Mouse (Mus musculus) kidney, embryonic 14.5 days (tissue): ENCODE data around the gene Pparg. TPM values are rescaled to one million over a fixed set of nuclear protein-coding genes. Genes with fewer than 3 reads are reported as not detected.

Experiments
- ATAC-seq: fragments of 200-750 bp; cut with Nextera tagmentation; 2 replicates; pipeline ENCODE4 v1.8.0; 2017; ENCODE audit warnings: moderate number of reproducible peaks, mild to moderate bottlenecking, moderate TSS enrichment, moderate library complexity; ENCODE audit not compliant: low FRiP score, low TSS enrichment
- H3K27ac ChIP-seq: fragments of 300-500 bp; sonication (generic); 2 replicates; pipeline ENCODE4 v1.5.1; 2014; ENCODE audit warnings: low read depth, mild to moderate bottlenecking, low read length, moderate library complexity, mixed read lengths
- H3K27me3 ChIP-seq: fragments of 300-500 bp; sonication (generic); 2 replicates; pipeline ENCODE4 v1.6.1; 2014; ENCODE audit warnings: mild to moderate bottlenecking, low read length; ENCODE audit not compliant: control insufficient read depth, insufficient read depth
- H3K36me3 ChIP-seq: fragments of 300-500 bp; sonication (generic); 2 replicates; pipeline ENCODE4 v1.6.1; 2014; ENCODE audit warnings: low read length, mixed read lengths; ENCODE audit not compliant: control insufficient read depth, insufficient read depth
- H3K4me1 ChIP-seq: fragments of 300-500 bp; sonication (generic); 2 replicates; pipeline ENCODE4 v1.6.1; 2014; ENCODE audit warnings: low read length, mixed read lengths; ENCODE audit not compliant: control insufficient read depth, insufficient read depth
- H3K4me2 ChIP-seq: fragments of 300-500 bp; sonication (generic); replicated peaks from 2 replicates; pipeline ENCODE4 v1.6.1; 2014; ENCODE audit warnings: low read depth, mild to moderate bottlenecking, low read length
- H3K4me3 ChIP-seq: fragments of 300-500 bp; sonication (generic); 2 replicates; pipeline ENCODE4 v1.5.1; 2014; ENCODE audit warnings: mild to moderate bottlenecking, low read length
- H3K9ac ChIP-seq: fragments of 300-500 bp; sonication (generic); 2 replicates; pipeline ENCODE4 v1.6.1; 2014; ENCODE audit warnings: low read depth, mild to moderate bottlenecking, low read length, moderate library complexity
- H3K9me3 ChIP-seq: fragments of 300-500 bp; sonication (generic); 2 replicates; pipeline ENCODE4 v1.6.1; 2016; ENCODE audit warnings: low read length; ENCODE audit not compliant: control insufficient read depth
- WGBS: fragments of 180-500 bp; shearing (Covaris S2); extraction: QIAGEN DNeasy Blood & Tissue Kit; methylation state at CpG from one replicate; pipeline ENCODE4 v1.1.7; 2014; 5-methylcytosine and 5-hydroxymethylcytosine counted together
- polyA plus RNA-seq: library from polyadenylated mRNA; unstranded; fragments of >200 nt; fragmentation: Nextera tagmentation; extraction: Ambion mirVana; gene quantifications from 2 replicates; pipeline ENCODE4 v1.2.1, GENCODE M21; 2014

Pparg gene
- polyA plus RNA-seq, 1 experiment from 2014 or later = 4.6 TPM

- H3K4me3 ChIP-seq = no peak overlapping the region
- no peak overlapping the region for H3K4me2 ChIP-seq
- WGBS = 47% methylated on average over 3 of the region's 3 CpGs
- no peaks in the 10 kb centered on the region for H3K9me3 ChIP-seq
- 0 out of 2 replicates have a peak, but pooled peaks cover 3% of the 10 kb centered on the region for H3K4me1 ChIP-seq
- H3K36me3 ChIP-seq = no peaks in the 10 kb centered on the region
- H3K27me3 ChIP-seq = no peaks in the 10 kb centered on the region
- no peak for ATAC-seq
- H3K27ac ChIP-seq = no peak overlapping the region
- H3K9ac ChIP-seq = no peak overlapping the region
Measured at GRCm38 (mm10) chr6:115501131-115501530, 140.4 kb downstream of the Pparg start.

- no peak overlapping the region for H3K27ac ChIP-seq
- H3K9me3 ChIP-seq = no peaks in the 10 kb centered on the region
- 90% methylated on average over 4 of the region's 4 CpGs for WGBS
- H3K4me1 ChIP-seq = 0 out of 2 replicates have a peak, but pooled peaks cover 3% of the 10 kb centered on the region
- no peak overlapping the region for H3K9ac ChIP-seq
- no peaks in the 10 kb centered on the region for H3K27me3 ChIP-seq
- H3K4me3 ChIP-seq = no peak overlapping the region
- no peak for ATAC-seq
- H3K4me2 ChIP-seq = no peak overlapping the region
- H3K36me3 ChIP-seq = no peaks in the 10 kb centered on the region
Measured at GRCm38 (mm10) chr6:115503038-115503437, 142.3 kb downstream of the Pparg start.

- no peaks in the 10 kb centered on the region for H3K27me3 ChIP-seq
- 71% methylated on average over 10 of the region's 10 CpGs for WGBS
- no peak overlapping the region for H3K4me3 ChIP-seq
- H3K27ac ChIP-seq = peak overlapping the region; percentile 30; the same call in 1 of the 2 replicates
- no peaks in the 10 kb centered on the region for H3K36me3 ChIP-seq
- peak; percentile 41 for ATAC-seq
- H3K9me3 ChIP-seq = 0 out of 2 replicates have a peak, but pooled peaks cover under 1% of the 10 kb centered on the region
- H3K4me2 ChIP-seq = no peak overlapping the region
- H3K4me1 ChIP-seq = 0 out of 2 replicates have a peak, but pooled peaks cover 3% of the 10 kb centered on the region
- H3K9ac ChIP-seq = no peak overlapping the region
Measured at GRCm38 (mm10) chr6:115503549-115504159, 142.9 kb downstream of the Pparg start.

GRCm38 (mm10) chr6:115504160-115504558, 143.4 kb downstream of the Pparg start:
- Histone ChIP-seq H3K27ac (peak overlapping the region; percentile 30; the same call in 1 of the 2 replicates), H3K4me1 (0 out of 2 replicates have a peak, but pooled peaks cover 3% of the 10 kb centered on the region), H3K9ac (no peak overlapping the region), H3K9me3 (0 out of 2 replicates have a peak, but pooled peaks cover 3% of the 10 kb centered on the region), H3K4me3 (no peak overlapping the region), H3K36me3 (no peaks in the 10 kb centered on the region), H3K4me2 (no peak overlapping the region), H3K27me3 (no peaks in the 10 kb centered on the region)
- 80% methylated on average over 3 of the region's 3 CpGs for WGBS
- ATAC-seq = peak; percentile 76

- Histone ChIP-seq H3K36me3 (no peaks in the 10 kb centered on the region), H3K4me2 (no peak overlapping the region), H3K27me3 (no peaks in the 10 kb centered on the region), H3K4me3 (no peak overlapping the region), H3K27ac (no peak overlapping the region), H3K9me3 (0 out of 2 replicates have a peak, but pooled peaks cover 3% of the 10 kb centered on the region), H3K9ac (no peak overlapping the region), H3K4me1 (0 out of 2 replicates have a peak, but pooled peaks cover 3% of the 10 kb centered on the region)
- no peak for ATAC-seq
- 79% methylated on average over 5 of the region's 5 CpGs for WGBS
Measured at GRCm38 (mm10) chr6:115504915-115505314, 144.2 kb downstream of the Pparg start.

GRCm38 (mm10) chr6:115506425-115506824, 145.7 kb downstream of the Pparg start:
- Histone ChIP-seq H3K9ac (no peak overlapping the region), H3K27me3 (no peaks in the 10 kb centered on the region), H3K4me2 (no peak overlapping the region), H3K9me3 (0 out of 2 replicates have a peak, but pooled peaks cover 3% of the 10 kb centered on the region), H3K27ac (no peak overlapping the region), H3K36me3 (no peaks in the 10 kb centered on the region), H3K4me3 (no peak overlapping the region), H3K4me1 (0 out of 2 replicates have a peak, but pooled peaks cover 3% of the 10 kb centered on the region)
- 69% methylated on average over 1 of the region's 1 CpGs for WGBS
- no peak for ATAC-seq

GRCm38 (mm10) chr6:115511447-115511846, 150.7 kb downstream of the Pparg start:
- WGBS = 94% methylated on average over 3 of the region's 3 CpGs
- Histone ChIP-seq H3K9ac (no peak overlapping the region), H3K4me3 (no peak overlapping the region), H3K36me3 (no peaks in the 10 kb centered on the region), H3K4me1 (no peaks in the 10 kb centered on the region), H3K27me3 (no peaks in the 10 kb centered on the region), H3K4me2 (no peak overlapping the region), H3K27ac (no peak overlapping the region), H3K9me3 (0 out of 2 replicates have a peak, but pooled peaks cover 3% of the 10 kb centered on the region)
- no peak for ATAC-seq

- Histone ChIP-seq H3K27me3 (no peaks in the 10 kb centered on the region), H3K27ac (no peak overlapping the region), H3K4me3 (no peak overlapping the region), H3K36me3 (no peaks in the 10 kb centered on the region), H3K9me3 (0 out of 2 replicates have a peak, but pooled peaks cover 3% of the 10 kb centered on the region), H3K9ac (no peak overlapping the region), H3K4me2 (no peak overlapping the region), H3K4me1 (no peaks in the 10 kb centered on the region)
- WGBS = 93% methylated on average over 4 of the region's 4 CpGs
- no peak for ATAC-seq
Measured at GRCm38 (mm10) chr6:115513207-115513606, 152.5 kb downstream of the Pparg start.

GRCm38 (mm10) chr6:115517904-115518303, 157.2 kb downstream of the Pparg start:
- Histone ChIP-seq H3K9me3 (no peaks in the 10 kb centered on the region), H3K4me3 (no peak overlapping the region), H3K4me2 (no peak overlapping the region), H3K36me3 (no peaks in the 10 kb centered on the region), H3K27ac (no peak overlapping the region), H3K27me3 (no peaks in the 10 kb centered on the region), H3K9ac (no peak overlapping the region), H3K4me1 (peaks cover 8% of the 10 kb centered on the region; the same call in 1 of the 2 replicates)
- 77% methylated on average over 4 of the region's 4 CpGs for whole genome bisulfite sequencing
- ATAC-seq = no peak
